Mouse (Mus musculus) embryonic facial prominence, embryonic 11.5 days (tissue): ENCODE data around the gene Ginm1. TPM values are rescaled to one million over a fixed set of nuclear protein-coding genes. Genes with fewer than 3 reads are reported as not detected.
"Not testable (repeated sequence)": the region's sequence is repeated elsewhere in the genome, so short reads cannot be mapped to it uniquely, and the experiment has no call there.

Experiments
- ATAC-seq: fragments of 200-750 bp; cut with Nextera tagmentation; replicated peaks from 2 replicates; pipeline ENCODE4 v1.8.0; 2017; ENCODE audit warnings: low read depth; ENCODE audit not compliant: insufficient number of reproducible peaks, low FRiP score, low TSS enrichment
- DNase-seq: peaks from one replicate; pipeline ENCODE4 v3.0.0-alpha.2; 2015; ENCODE audit warnings: low spot score
- H3K27ac ChIP-seq: fragments of 300-500 bp; sonication (generic); replicated peaks from 2 replicates; pipeline ENCODE4 v1.5.1; 2014; ENCODE audit warnings: mild to moderate bottlenecking, low read depth, low read length, control low read depth
- H3K27me3 ChIP-seq: fragments of 300-500 bp; sonication (generic); 2 replicates; pipeline ENCODE4 v1.6.1; 2014; ENCODE audit warnings: mild to moderate bottlenecking, low read length, moderate library complexity, mixed read lengths; ENCODE audit not compliant: control insufficient read depth, insufficient read depth
- H3K36me3 ChIP-seq: fragments of 300-500 bp; sonication (generic); replicated peaks from 2 replicates; pipeline ENCODE4 v1.6.1; 2014; ENCODE audit warnings: low read depth, mild to moderate bottlenecking, low read length, moderate library complexity, mixed read lengths; ENCODE audit not compliant: control insufficient read depth, insufficient read depth
- H3K4me1 ChIP-seq: fragments of 300-500 bp; sonication (generic); 2 replicates; pipeline ENCODE4 v1.6.1; 2014; ENCODE audit warnings: low read length, mixed read lengths; ENCODE audit not compliant: control insufficient read depth, insufficient read depth
- H3K4me2 ChIP-seq: fragments of 300-500 bp; sonication (generic); 2 replicates; pipeline ENCODE4 v1.6.1; 2014; ENCODE audit warnings: low read depth, mild to moderate bottlenecking, control low read depth, low read length, moderate library complexity
- H3K4me3 ChIP-seq: fragments of 300-500 bp; sonication (generic); 2 replicates; pipeline ENCODE4 v1.5.1; 2014; ENCODE audit warnings: low read depth, low read length, control low read depth
- H3K9ac ChIP-seq: fragments of 300-500 bp; sonication (generic); replicated peaks from 2 replicates; pipeline ENCODE4 v1.6.1; 2014; ENCODE audit warnings: mild to moderate bottlenecking, control low read depth, low read length
- H3K9me3 ChIP-seq: fragments of 300-500 bp; sonication (generic); replicated peaks from 2 replicates; pipeline ENCODE4 v1.6.1; 2016; ENCODE audit warnings: mild to moderate bottlenecking, low read length, inconsistent platforms, mixed read lengths; ENCODE audit not compliant: control insufficient read depth
- WGBS: fragments of 180-500 bp; shearing (Covaris S2); extraction: QIAGEN DNeasy Blood & Tissue Kit; methylation state at CpG from one replicate; pipeline ENCODE4 v1.1.7; 2014; 5-methylcytosine and 5-hydroxymethylcytosine counted together
- polyA plus RNA-seq: library from polyadenylated mRNA; unstranded; fragments of >200 nt; fragmentation: Nextera tagmentation; extraction: Ambion mirVana; gene quantifications from 2 replicates; pipeline ENCODE4 v1.2.1, GENCODE M21; 2014

Ginm1 gene
- polyA plus RNA-seq, 1 experiment from 2014 or later: 61.7 TPM

DNA sequence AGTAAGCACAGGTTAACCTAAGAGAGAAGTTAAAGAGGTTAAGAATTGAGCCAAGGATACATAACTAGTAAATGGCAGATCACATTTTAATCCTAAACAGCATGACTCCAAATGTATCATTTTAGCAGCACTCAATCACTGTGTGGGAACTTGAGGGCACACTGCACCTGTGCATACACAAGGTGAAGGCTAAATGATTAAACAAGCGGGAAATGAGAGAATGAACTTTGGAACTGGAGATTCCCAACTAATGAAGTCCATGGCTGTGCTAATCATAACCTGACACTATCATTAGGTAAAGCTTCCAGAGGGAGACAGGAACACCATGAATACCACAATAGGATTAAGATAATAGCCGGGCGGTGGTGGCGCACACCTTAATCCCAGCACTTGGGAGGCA, 20.3 kb downstream of the Ginm1 start:
- WGBS: 95% methylated on average over 4 of the region's 4 CpGs
- ATAC-seq (no peak), DNase-seq (no peak)
- no peak overlapping the region for H3K4me2 ChIP-seq
- H3K4me3 ChIP-seq: no peak overlapping the region
- no peak overlapping the region for H3K9ac ChIP-seq
- H3K4me1 ChIP-seq: no peaks in the 10 kb centered on the region
- H3K36me3 ChIP-seq: peaks cover 5% of the 10 kb centered on the region
- no peaks in the 10 kb centered on the region for H3K9me3 ChIP-seq
- no peaks in the 10 kb centered on the region for H3K27me3 ChIP-seq
- no peak overlapping the region for H3K27ac ChIP-seq

DNA sequence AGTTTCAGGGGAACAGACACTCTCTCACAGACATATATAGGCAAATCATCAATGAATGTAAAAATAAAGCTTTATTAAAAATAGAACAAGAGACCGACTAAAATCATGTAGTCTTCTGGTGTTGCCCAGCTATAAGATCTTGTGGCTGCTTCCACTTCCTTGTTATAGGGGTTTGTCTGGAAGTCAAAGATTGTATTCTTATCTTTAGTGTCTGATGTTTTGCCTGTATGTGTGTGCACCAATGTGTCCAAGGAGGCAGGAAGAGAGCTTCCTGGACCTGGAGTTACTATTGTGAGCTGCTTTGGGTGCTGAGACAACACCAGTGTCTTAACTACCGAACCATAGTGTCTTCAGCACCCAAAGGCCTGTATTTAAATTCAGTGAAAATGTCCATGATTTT, 35.1 kb downstream of the Ginm1 start:
- Histone ChIP-seq H3K4me2 (no peak overlapping the region), H3K4me1 (no peaks in the 10 kb centered on the region), H3K4me3 (no peak overlapping the region), H3K9ac (no peak overlapping the region), H3K9me3 (no peaks in the 10 kb centered on the region), H3K27ac (no peak overlapping the region), H3K36me3 (peaks cover 7% of the 10 kb centered on the region), H3K27me3 (no peaks in the 10 kb centered on the region)
- no peak for DNase-seq
- no peak for ATAC-seq
- 96% methylated on average over 2 of the region's 2 CpGs for WGBS

DNA sequence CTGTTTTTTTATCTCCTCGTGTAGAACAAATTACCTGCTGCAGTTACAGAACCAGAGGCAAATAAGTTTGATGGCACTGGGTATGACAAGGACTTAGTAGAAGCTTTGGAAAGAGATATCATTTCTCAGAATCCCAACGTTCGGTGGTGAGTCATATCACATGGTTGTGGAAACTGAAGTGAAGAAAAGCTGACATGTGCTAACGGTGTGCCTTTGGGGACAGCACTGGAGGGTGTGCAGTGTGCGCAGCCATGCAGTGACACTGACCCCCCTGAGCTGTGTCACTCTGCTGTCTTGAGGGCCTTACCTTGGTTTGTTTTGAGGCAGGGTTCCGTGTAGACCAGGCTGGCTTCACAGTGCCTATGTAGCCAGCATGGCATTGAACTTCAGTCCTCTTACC, 43.9 kb downstream of the Ginm1 start:
- Histone ChIP-seq H3K9me3 (no peaks in the 10 kb centered on the region), H3K4me2 (no peak overlapping the region), H3K36me3 (peaks cover 6% of the 10 kb centered on the region), H3K9ac (no peak overlapping the region), H3K27ac (no peak overlapping the region), H3K27me3 (no peaks in the 10 kb centered on the region), H3K4me3 (no peak overlapping the region), H3K4me1 (no peaks in the 10 kb centered on the region)
- ATAC-seq (no peak), DNase-seq (no peak)
- 92% methylated on average over 6 of the region's 6 CpGs for WGBS

DNA sequence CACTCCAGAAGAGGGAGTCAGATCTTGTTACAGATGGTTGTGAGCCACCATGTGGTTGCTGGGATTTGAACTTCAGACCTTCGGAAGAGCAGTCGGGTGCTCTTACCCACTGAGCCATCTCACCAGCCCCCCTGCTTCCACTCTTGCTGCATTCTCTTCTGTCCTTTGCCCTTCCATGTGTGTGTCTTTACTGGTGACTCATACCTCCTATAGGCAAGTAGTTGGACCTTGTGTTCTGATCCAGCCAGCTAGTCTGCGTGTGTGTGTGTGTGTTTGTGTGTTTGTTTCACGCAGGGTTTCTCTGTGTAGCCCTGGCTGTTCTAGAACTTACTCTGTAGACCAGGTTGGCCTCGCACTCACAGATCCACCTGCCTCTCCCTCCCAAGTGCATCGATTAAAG, 47.1 kb downstream of the Ginm1 start:
- H3K4me2 ChIP-seq: not testable (repeated sequence)
- 95% methylated on average over 6 of the region's 6 CpGs for WGBS

DNA sequence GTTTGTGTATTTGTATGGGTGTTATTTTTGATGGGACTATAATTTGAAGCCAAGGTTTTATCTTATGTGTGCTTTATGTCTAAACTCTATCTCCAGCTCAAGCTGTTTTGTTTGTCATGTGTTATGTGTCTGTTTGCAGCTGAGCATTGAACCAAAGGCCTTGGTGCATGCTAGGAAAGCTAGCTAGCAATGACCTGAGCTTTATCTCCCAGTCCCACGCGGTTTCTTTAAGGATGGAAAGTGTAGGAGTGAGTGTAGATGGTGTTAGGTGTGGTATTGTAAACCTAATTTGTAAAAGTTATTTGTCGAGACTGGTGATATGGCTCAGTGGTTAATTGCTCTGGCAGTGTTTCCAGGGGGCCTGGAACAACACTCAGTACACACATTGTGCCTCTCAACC, 54.7 kb downstream of the Ginm1 start:
- no peaks in the 10 kb centered on the region for H3K27me3 ChIP-seq
- DNase-seq (no peak), ATAC-seq (no peak)
- H3K9ac ChIP-seq: no peak overlapping the region
- no peaks in the 10 kb centered on the region for H3K4me1 ChIP-seq
- H3K27ac ChIP-seq: no peak overlapping the region
- no peaks in the 10 kb centered on the region for H3K36me3 ChIP-seq
- H3K9me3 ChIP-seq: no peaks in the 10 kb centered on the region
- H3K4me3 ChIP-seq: no peak overlapping the region
- H3K4me2 ChIP-seq: no peak overlapping the region
- 82% methylated on average over 3 of the region's 3 CpGs for WGBS

More for the DNA sequence above, 47.1 kb downstream of the Ginm1 start:
- H3K4me3 ChIP-seq, H3K36me3 ChIP-seq, H3K9me3 ChIP-seq, H3K4me1 ChIP-seq, DNase-seq, H3K27ac ChIP-seq, ATAC-seq, H3K9ac ChIP-seq, H3K27me3 ChIP-seq: not testable (repeated sequence)

DNA sequence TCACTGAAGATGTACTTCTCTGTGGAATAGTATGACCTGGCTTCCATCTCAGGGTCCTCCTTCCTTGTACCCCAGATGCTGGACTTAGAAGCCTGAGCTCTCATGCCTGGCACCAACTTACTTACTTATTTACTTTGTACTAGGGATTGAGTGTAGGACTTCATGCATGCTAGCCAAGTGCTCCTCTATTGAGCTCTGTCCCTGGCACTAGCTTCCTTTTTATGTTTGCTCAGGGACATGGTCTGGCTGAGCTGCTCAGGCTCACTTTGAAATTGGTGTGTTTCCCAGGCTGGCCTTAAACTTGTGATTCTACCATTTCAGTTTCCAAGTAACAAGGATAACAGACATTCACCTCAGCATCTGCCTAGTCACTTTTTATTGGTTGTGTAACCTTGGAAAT, 55.5 kb downstream of the Ginm1 start:
- no peaks in the 10 kb centered on the region for H3K4me1 ChIP-seq
- H3K36me3 ChIP-seq: no peaks in the 10 kb centered on the region
- H3K9ac ChIP-seq: no peak overlapping the region
- H3K27ac ChIP-seq: no peak overlapping the region
- DNase-seq: no peak
- no peak for ATAC-seq
- no peaks in the 10 kb centered on the region for H3K27me3 ChIP-seq
- H3K9me3 ChIP-seq: no peaks in the 10 kb centered on the region
- no peak overlapping the region for H3K4me2 ChIP-seq
- no peak overlapping the region for H3K4me3 ChIP-seq

DNA sequence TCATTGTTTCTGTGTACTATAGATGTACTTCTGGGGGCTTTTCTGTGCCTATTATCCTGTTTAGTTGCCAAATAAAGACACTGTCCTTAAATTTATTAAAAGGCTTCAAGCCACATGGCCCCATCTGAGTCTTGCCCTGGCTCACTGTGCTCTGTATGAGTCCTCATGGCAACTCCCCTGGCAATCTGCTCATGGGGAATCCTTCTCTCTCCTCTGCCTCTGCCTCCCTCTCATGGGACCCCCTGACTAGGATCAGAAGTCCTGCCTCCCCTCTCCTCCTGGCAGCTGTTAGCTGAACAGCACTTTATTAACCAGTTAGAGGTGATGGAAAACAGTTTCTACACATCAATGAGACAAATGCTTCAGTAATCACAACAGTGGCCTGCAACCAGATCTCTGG, 61.0 kb downstream of the Ginm1 start:
- Histone ChIP-seq H3K9ac (no peak overlapping the region), H3K27ac (no peak overlapping the region), H3K27me3 (no peaks in the 10 kb centered on the region), H3K9me3 (no peaks in the 10 kb centered on the region), H3K36me3 (no peaks in the 10 kb centered on the region), H3K4me2 (no peak overlapping the region), H3K4me3 (no peak overlapping the region), H3K4me1 (no peaks in the 10 kb centered on the region)
- DNase-seq: no peak
- ATAC-seq: no peak

DNA sequence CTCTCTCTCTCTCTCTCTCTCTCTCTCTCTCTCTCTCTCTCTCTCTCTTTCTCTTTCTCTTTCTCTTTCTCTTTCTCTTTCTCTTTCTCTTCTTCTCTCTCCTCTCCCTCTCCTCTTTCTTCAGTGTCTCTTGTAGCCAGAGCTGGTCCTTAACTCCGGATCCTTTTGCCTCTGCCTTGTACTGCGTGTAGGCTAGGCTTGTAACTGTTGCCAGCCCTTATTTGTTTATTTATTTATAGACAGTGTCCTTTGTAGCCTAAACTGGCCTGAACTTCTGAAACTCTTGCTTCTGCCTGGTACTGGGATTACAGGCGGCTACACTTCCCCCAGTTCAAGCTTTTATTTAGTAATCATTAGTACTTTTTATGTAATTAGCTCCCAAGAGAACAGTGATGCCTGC, 65.6 kb downstream of the Ginm1 start:
- no peaks in the 10 kb centered on the region for H3K4me1 ChIP-seq
- 19% methylated on average over 3 of the region's 3 CpGs for WGBS
- DNase-seq: no peak
- peak overlapping the region; percentile 27; the same call in 1 of the 2 replicates for H3K4me2 ChIP-seq
- no peaks in the 10 kb centered on the region for H3K9me3 ChIP-seq
- H3K27me3 ChIP-seq: no peaks in the 10 kb centered on the region
- H3K36me3 ChIP-seq: no peaks in the 10 kb centered on the region
- no peak overlapping the region for H3K27ac ChIP-seq
- H3K4me3 ChIP-seq: peak overlapping the region; percentile 57; the same call in 1 of the 2 replicates
- H3K9ac ChIP-seq: 0 out of 2 replicates have a peak overlapping the region, but pooled peaks have one; percentile 5
- ATAC-seq: no peak

DNA sequence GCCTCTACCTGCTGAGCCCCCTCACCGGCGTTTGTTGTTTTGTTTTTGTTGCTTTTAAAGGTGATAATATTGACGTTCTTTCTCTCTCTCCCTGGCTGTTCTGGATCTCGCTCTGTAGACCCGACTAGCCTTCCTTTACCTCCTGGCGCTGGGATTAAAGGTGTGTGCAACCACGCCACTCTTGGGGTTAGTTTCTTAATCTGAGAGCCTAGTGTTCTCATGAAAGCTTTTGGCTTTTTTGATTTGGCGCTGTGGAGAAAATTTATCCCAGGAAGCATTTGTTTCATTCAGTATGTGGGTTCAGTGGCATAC, 66.2 kb downstream of the Ginm1 start:
- peak overlapping the region; percentile 57 for H3K4me3 ChIP-seq
- ATAC-seq (no peak), DNase-seq (peak; percentile 9)
- peak overlapping the region; percentile 67 for H3K4me2 ChIP-seq
- no peaks in the 10 kb centered on the region for H3K9me3 ChIP-seq
- H3K27me3 ChIP-seq: no peaks in the 10 kb centered on the region
- no peaks in the 10 kb centered on the region for H3K36me3 ChIP-seq
- H3K4me1 ChIP-seq: no peaks in the 10 kb centered on the region
- peak overlapping the region; percentile 65 for H3K9ac ChIP-seq
- WGBS: 0% methylated on average over 8 of the region's 8 CpGs
- no peak overlapping the region for H3K27ac ChIP-seq
